Mouse (Mus musculus): ENCODE data around the gene Plekhg5.

The Plekhg5 gene

DNA sequence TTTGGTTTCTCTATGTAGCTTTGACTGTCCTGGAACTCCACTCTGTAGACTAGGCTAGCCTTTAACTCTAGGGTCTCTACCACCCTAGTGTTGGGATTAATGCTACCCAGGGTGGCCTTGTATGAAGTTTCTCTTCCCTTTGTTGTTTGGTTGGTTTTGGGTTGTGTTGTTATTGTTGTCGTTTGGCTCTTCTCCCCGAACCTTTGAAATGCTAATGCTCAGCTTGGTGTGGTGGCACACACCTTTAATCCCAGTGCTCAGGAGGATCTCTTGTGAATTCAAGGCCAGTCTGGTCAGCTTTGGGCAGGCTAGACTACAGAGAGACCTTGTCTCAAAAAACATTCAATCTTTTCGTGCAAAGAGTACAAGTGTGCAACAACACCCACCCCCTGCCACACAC lies 29.1 kb upstream of the Plekhg5 start:
- Histone ChIP-seq H3K36me3 (ENCODE audit: control insufficient read depth, insufficient read depth, low read length, poor library complexity, severe bottlenecking) (peaks cover 3% of the 10 kb centered on the region), H3K27me3 (ENCODE audit: control insufficient read depth, insufficient read depth, low read length, poor library complexity, severe bottlenecking) (no peaks in the 10 kb centered on the region)
- DNase-seq (ENCODE audit: low read depth, low spot score): no peak

- Histone ChIP-seq H3K27me3 (ENCODE audit: control insufficient read depth, insufficient read depth, low read length, poor library complexity, severe bottlenecking) (no peaks in the 10 kb centered on the region), H3K36me3 (ENCODE audit: control insufficient read depth, insufficient read depth, low read length, poor library complexity, severe bottlenecking) (peaks cover 5% of the 10 kb centered on the region)
- no peak for DNase-seq (ENCODE audit: low read depth, low spot score)
Measured at GRCm38 (mm10) chr4:152044609-152045008, 27.7 kb upstream of the Plekhg5 start.

GRCm38 (mm10) chr4:152062390-152063110 lies 9.7 kb upstream of the Plekhg5 start:
- no peak for DNase-seq (ENCODE audit: low read depth, low spot score)
- H3K27me3 ChIP-seq (ENCODE audit: control insufficient read depth, insufficient read depth, low read length, poor library complexity, severe bottlenecking): no peaks in the 10 kb centered on the region
- peaks cover 6% of the 10 kb centered on the region; the same call in 1 of the 2 replicates for H3K36me3 ChIP-seq (ENCODE audit: control insufficient read depth, insufficient read depth, low read length, poor library complexity, severe bottlenecking)

GRCm38 (mm10) chr4:152067280-152067679 lies 5.0 kb upstream of the Plekhg5 start:
- no peaks in the 10 kb centered on the region; the same call in 1 of the 2 replicates for H3K36me3 ChIP-seq (ENCODE audit: control insufficient read depth, insufficient read depth, low read length, poor library complexity, severe bottlenecking)
- H3K27me3 ChIP-seq (ENCODE audit: control insufficient read depth, insufficient read depth, low read length, poor library complexity, severe bottlenecking): no peaks in the 10 kb centered on the region
- DNase-seq (ENCODE audit: low read depth, low spot score): no peak

- DNase-seq (ENCODE audit: low read depth, low spot score): no peak
- H3K27me3 ChIP-seq (ENCODE audit: control insufficient read depth, insufficient read depth, low read length, poor library complexity, severe bottlenecking): no peaks in the 10 kb centered on the region
- no peaks in the 10 kb centered on the region for H3K36me3 ChIP-seq (ENCODE audit: control insufficient read depth, insufficient read depth, low read length, poor library complexity, severe bottlenecking)
Measured at GRCm38 (mm10) chr4:152068166-152068724, 4.1 kb upstream of the Plekhg5 start.

DNA sequence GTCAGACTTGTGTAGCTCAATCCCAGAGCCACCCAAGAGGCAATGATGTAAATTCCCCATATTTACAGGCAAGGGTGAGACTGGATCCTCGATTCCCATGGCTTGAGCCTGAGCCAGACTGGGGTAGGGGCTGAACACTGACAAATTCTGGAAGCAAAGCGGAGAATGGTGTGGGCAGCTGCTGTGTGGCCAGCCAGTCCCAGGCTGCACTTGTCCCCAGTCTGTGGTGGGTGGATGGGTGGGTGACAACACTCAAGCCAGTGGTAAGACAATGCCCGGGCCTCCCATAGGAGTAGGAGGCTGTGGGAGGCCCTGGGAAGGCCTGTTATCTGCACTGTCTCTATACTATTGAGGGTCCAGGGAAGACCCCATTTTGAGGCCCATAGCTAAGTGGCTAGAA lies 3.1 kb upstream of the Plekhg5 start:
- no peak for DNase-seq (ENCODE audit: low read depth, low spot score)
- no peaks in the 10 kb centered on the region for H3K36me3 ChIP-seq (ENCODE audit: control insufficient read depth, insufficient read depth, low read length, poor library complexity, severe bottlenecking)
- no peaks in the 10 kb centered on the region for H3K27me3 ChIP-seq (ENCODE audit: control insufficient read depth, insufficient read depth, low read length, poor library complexity, severe bottlenecking)

GRCm38 (mm10) chr4:152070494-152071396 lies 1.6 kb upstream of the Plekhg5 start:
- H3K36me3 ChIP-seq (ENCODE audit: control insufficient read depth, insufficient read depth, low read length, poor library complexity, severe bottlenecking): no peaks in the 10 kb centered on the region
- H3K27me3 ChIP-seq (ENCODE audit: control insufficient read depth, insufficient read depth, low read length, poor library complexity, severe bottlenecking): no peaks in the 10 kb centered on the region
- DNase-seq (ENCODE audit: low read depth, low spot score): no peak

- Histone ChIP-seq H3K27me3 (ENCODE audit: control insufficient read depth, insufficient read depth, low read length, poor library complexity, severe bottlenecking) (no peaks in the 10 kb centered on the region), H3K36me3 (ENCODE audit: control insufficient read depth, insufficient read depth, low read length, poor library complexity, severe bottlenecking) (no peaks in the 10 kb centered on the region)
- no peak for DNase-seq (ENCODE audit: low read depth, low spot score)
Measured at GRCm38 (mm10) chr4:152072655-152073054, 357 bp downstream of the Plekhg5 start.

GRCm38 (mm10) chr4:152073715-152074114 lies 1.4 kb downstream of the Plekhg5 start:
- Histone ChIP-seq H3K27me3 (ENCODE audit: control insufficient read depth, insufficient read depth, low read length, poor library complexity, severe bottlenecking) (no peaks in the 10 kb centered on the region), H3K36me3 (ENCODE audit: control insufficient read depth, insufficient read depth, low read length, poor library complexity, severe bottlenecking) (no peaks in the 10 kb centered on the region)
- DNase-seq (ENCODE audit: low read depth, low spot score): no peak

GRCm38 (mm10) chr4:152074548-152074947 lies 2.2 kb downstream of the Plekhg5 start:
- DNase-seq (ENCODE audit: low read depth, low spot score): no peak

GRCm38 (mm10) chr4:152077191-152077590 lies 4.9 kb downstream of the Plekhg5 start:
- Histone ChIP-seq H3K36me3 (ENCODE audit: control insufficient read depth, insufficient read depth, low read length, poor library complexity, severe bottlenecking) (no peaks in the 10 kb centered on the region), H3K27me3 (ENCODE audit: control insufficient read depth, insufficient read depth, low read length, poor library complexity, severe bottlenecking) (no peaks in the 10 kb centered on the region)
- DNase-seq (ENCODE audit: low read depth, low spot score): no peak

More at GRCm38 (mm10) chr4:152074548-152074947, 2.2 kb downstream of the Plekhg5 start:
- H3K27me3 ChIP-seq (ENCODE audit: control insufficient read depth, insufficient read depth, low read length, poor library complexity, severe bottlenecking): no peaks in the 10 kb centered on the region
- H3K36me3 ChIP-seq (ENCODE audit: control insufficient read depth, insufficient read depth, low read length, poor library complexity, severe bottlenecking): no peaks in the 10 kb centered on the region

GRCm38 (mm10) chr4:152078105-152078530 lies 5.8 kb downstream of the Plekhg5 start:
- Histone ChIP-seq H3K36me3 (ENCODE audit: control insufficient read depth, insufficient read depth, low read length, poor library complexity, severe bottlenecking) (no peaks in the 10 kb centered on the region), H3K27me3 (ENCODE audit: control insufficient read depth, insufficient read depth, low read length, poor library complexity, severe bottlenecking) (no peaks in the 10 kb centered on the region)
- DNase-seq (ENCODE audit: low read depth, low spot score): no peak

- DNase-seq (ENCODE audit: low read depth, low spot score): no peak
- H3K36me3 ChIP-seq (ENCODE audit: control insufficient read depth, insufficient read depth, low read length, poor library complexity, severe bottlenecking): no peaks in the 10 kb centered on the region
- H3K27me3 ChIP-seq (ENCODE audit: control insufficient read depth, insufficient read depth, low read length, poor library complexity, severe bottlenecking): no peaks in the 10 kb centered on the region
Measured at GRCm38 (mm10) chr4:152079261-152079660, 7.0 kb downstream of the Plekhg5 start.

GRCm38 (mm10) chr4:152079931-152080330 lies 7.6 kb downstream of the Plekhg5 start:
- Histone ChIP-seq H3K36me3 (ENCODE audit: control insufficient read depth, insufficient read depth, low read length, poor library complexity, severe bottlenecking) (no peaks in the 10 kb centered on the region), H3K27me3 (ENCODE audit: control insufficient read depth, insufficient read depth, low read length, poor library complexity, severe bottlenecking) (no peaks in the 10 kb centered on the region)
- DNase-seq (ENCODE audit: low read depth, low spot score): no peak
